Mouse (Mus musculus) intestine, embryonic 16.5 days (tissue): ENCODE data around the gene Rassf3. TPM values are rescaled to one million over a fixed set of nuclear protein-coding genes. Genes with fewer than 3 reads are reported as not detected.

ENCODE experiments used
- ATAC-seq: fragments of 200-750 bp; cut with Nextera tagmentation; 2 replicates; pipeline ENCODE4 v1.8.0; 2017; ENCODE audit warnings: moderate TSS enrichment, moderate library complexity
- H3K27ac ChIP-seq: fragments of 300-500 bp; sonication (generic); 2 replicates; pipeline ENCODE4 v1.5.1; 2014; ENCODE audit warnings: mild to moderate bottlenecking, low read length
- H3K27me3 ChIP-seq: fragments of 300-500 bp; sonication (generic); replicated peaks from 2 replicates; pipeline ENCODE4 v1.6.1; 2014; ENCODE audit warnings: low read length, control low read depth, mixed read lengths; ENCODE audit not compliant: control insufficient read depth, insufficient read depth
- H3K36me3 ChIP-seq: fragments of 300-500 bp; sonication (generic); 2 replicates; pipeline ENCODE4 v1.6.1; 2014; ENCODE audit warnings: low read length, control low read depth; ENCODE audit not compliant: control insufficient read depth, insufficient read depth
- H3K4me1 ChIP-seq: fragments of 300-500 bp; sonication (generic); 2 replicates; pipeline ENCODE4 v1.6.1; 2014; ENCODE audit warnings: low read length, control low read depth, mixed read lengths; ENCODE audit not compliant: control insufficient read depth, insufficient read depth
- H3K4me2 ChIP-seq: fragments of 300-500 bp; sonication (generic); 2 replicates; pipeline ENCODE4 v1.6.1; 2014; ENCODE audit warnings: low read depth, low read length, control low read depth
- H3K4me3 ChIP-seq: fragments of 300-500 bp; sonication (generic); 2 replicates; pipeline ENCODE4 v1.5.1; 2014; ENCODE audit warnings: mild to moderate bottlenecking, low read length
- H3K9ac ChIP-seq: fragments of 300-500 bp; sonication (generic); 2 replicates; pipeline ENCODE4 v1.6.1; 2014; ENCODE audit warnings: low read depth, low read length
- H3K9me3 ChIP-seq: fragments of 300-500 bp; sonication (generic); 2 replicates; pipeline ENCODE4 v1.6.1; 2016; ENCODE audit warnings: low read length, control low read depth; ENCODE audit not compliant: control insufficient read depth
- WGBS: fragments of 180-500 bp; shearing (Covaris S2); extraction: QIAGEN DNeasy Blood & Tissue Kit; methylation state at CpG from one replicate; pipeline ENCODE4 v1.1.7; 2014; 5-methylcytosine and 5-hydroxymethylcytosine counted together
- polyA plus RNA-seq: library from polyadenylated mRNA; unstranded; fragments of >200 nt; fragmentation: Nextera tagmentation; extraction: Ambion mirVana; gene quantifications from 2 replicates; pipeline ENCODE4 v1.2.1, GENCODE M21; 2015

Gene Rassf3
- polyA plus RNA-seq, 1 experiment from 2014 or later = 15.7 TPM

DNA sequence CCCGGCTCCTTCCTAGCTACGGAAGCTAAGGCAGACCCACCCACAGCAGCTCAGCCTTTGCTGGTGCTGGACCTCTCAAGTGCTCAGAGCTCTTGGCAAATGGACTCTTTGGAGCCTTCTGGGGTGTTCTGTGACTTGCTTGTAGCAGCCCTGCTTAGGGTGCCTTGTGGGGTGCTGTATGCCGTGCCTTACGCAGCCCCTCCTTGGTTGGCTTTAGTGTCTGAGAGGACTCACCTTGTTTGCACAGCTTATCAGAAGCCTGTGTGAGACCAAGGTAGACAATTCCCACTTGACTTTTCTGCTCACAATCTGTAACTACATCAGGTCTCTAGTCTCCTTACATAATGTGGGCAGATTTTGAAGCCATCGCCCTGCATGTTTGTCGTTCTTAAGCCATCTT, 90.5 kb downstream of the Rassf3 start:
- Histone ChIP-seq H3K27me3 (no peaks in the 10 kb centered on the region), H3K4me3 (no peak overlapping the region), H3K9me3 (no peaks in the 10 kb centered on the region), H3K27ac (peak overlapping the region; percentile 52; the same call in 1 of the 2 replicates), H3K9ac (no peak overlapping the region), H3K4me1 (peaks cover 14% of the 10 kb centered on the region), H3K36me3 (peaks cover 24% of the 10 kb centered on the region; the same call in 1 of the 2 replicates), H3K4me2 (no peak overlapping the region)
- ATAC-seq = peak; percentile 53
- 68% methylated on average over 6 of the region's 6 CpGs for WGBS

DNA sequence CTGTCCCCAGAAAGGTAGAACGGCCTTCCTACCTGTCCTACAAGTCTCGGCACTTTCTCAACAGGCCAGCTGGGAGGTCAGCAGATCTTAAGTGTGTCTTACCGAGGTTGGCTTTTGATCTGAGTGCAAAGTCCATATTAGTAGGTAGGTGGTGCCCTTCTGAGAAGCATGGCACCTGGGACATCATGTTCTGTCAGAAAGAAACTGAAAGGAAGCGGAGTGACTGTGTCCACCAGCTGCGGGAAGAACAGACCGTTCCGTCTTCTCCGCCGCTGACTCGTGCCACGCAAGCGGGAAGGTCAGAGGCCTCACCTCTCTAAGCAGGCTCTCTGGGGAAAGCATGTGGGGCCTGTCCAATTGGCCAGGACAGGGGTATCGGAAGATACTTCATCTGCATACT, 91.4 kb downstream of the Rassf3 start:
- Histone ChIP-seq H3K4me1 (peaks cover 14% of the 10 kb centered on the region), H3K9ac (no peak overlapping the region), H3K4me2 (no peak overlapping the region), H3K9me3 (no peaks in the 10 kb centered on the region), H3K36me3 (peaks cover 21% of the 10 kb centered on the region), H3K27me3 (no peaks in the 10 kb centered on the region), H3K27ac (peak overlapping the region; percentile 56), H3K4me3 (no peak overlapping the region)
- ATAC-seq = peak; percentile 72
- 80% methylated on average over 13 of the region's 13 CpGs for WGBS

DNA sequence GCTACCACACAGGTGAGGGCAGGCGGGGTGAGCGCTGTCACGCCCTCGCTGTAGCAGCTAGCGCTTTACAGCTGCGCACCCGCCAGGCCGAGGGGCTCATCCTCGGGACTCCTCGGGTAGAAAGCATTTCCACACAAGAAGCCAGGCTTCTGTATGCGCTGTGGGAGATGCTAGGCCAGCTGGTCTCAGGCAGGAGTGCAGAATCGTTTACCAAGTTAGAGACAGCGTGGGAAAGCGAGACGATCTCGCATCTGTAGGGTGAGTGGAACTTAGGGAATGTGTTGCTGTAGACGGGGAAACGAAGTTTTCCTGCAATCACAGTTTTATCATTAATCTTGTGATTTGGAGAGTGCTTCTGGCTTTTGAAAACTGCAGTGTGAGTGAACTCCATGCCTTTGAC, 94.9 kb downstream of the Rassf3 start:
- ATAC-seq = no peak
- Histone ChIP-seq H3K9me3 (no peaks in the 10 kb centered on the region), H3K4me1 (peaks cover 13% of the 10 kb centered on the region), H3K4me2 (no peak overlapping the region), H3K27ac (no peak overlapping the region), H3K36me3 (peaks cover 33% of the 10 kb centered on the region), H3K27me3 (no peaks in the 10 kb centered on the region), H3K4me3 (no peak overlapping the region), H3K9ac (no peak overlapping the region)
- WGBS = 78% methylated on average over 18 of the region's 18 CpGs

DNA sequence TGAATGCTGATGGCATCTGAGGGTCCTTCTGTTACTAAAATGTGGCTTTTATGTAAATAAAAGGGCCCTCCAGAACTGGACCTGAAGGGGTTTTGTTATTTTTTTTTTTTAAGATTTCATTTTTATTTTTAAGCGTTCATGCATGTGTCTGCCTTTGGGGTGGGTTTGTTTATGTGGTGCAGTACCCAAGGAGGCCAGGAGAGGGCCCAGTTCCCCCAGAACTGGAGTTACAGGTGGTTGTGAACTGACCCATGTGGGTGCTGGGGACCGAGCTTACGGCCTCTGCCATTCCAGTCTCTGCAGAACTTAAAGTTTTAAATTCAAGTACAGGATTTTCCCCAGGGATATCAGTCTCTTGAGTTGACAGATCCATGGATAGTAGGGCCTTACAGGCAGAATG, 96.8 kb downstream of the Rassf3 start:
- Histone ChIP-seq H3K9me3 (no peaks in the 10 kb centered on the region), H3K36me3 (peaks cover 33% of the 10 kb centered on the region), H3K27me3 (no peaks in the 10 kb centered on the region), H3K4me3 (no peak overlapping the region), H3K27ac (no peak overlapping the region), H3K4me1 (peaks cover 14% of the 10 kb centered on the region), H3K9ac (no peak overlapping the region), H3K4me2 (no peak overlapping the region)
- 94% methylated on average over 3 of the region's 3 CpGs for WGBS
- no peak for ATAC-seq

DNA sequence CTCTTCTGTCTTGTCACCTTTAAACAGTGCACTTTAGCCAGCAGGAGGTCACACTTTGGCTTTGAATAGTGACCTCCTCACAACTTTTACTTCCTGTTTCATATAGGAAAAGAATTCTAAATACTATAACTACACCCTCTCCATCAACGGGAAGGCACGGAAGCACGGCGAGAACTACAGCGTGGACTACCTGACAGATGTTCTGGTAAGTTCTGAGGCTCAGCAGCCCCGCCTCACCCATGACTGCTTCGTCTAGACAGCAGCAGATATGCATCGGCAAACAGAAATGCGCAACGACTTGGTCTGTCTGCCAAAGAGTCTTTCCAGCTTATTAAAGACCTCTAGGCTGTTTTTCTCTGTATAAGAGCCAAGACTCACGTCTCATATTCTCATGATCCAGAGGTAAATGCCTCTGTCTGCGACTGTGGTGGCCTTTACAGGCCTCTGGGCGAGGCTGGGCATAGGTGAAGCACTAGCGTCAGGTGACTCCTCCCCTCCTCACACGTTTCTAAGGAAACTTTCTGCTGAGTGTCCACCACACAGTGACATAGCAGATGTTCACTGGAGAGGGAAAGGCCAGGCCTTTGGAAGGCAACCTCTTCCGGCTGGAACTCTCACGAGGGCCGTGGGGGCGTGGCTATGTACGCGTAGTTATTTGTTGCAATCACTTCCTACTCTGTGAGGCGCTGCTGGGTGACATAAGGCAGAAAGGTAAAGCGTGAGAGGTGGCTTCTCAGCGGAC, 99.4 kb downstream of the Rassf3 start:
- peaks cover 31% of the 10 kb centered on the region for H3K36me3 ChIP-seq
- no peak overlapping the region for H3K9ac ChIP-seq
- ATAC-seq = peak; percentile 84
- no peak overlapping the region for H3K4me2 ChIP-seq
- 80% methylated on average over 24 of the region's 24 CpGs for WGBS
- no peak overlapping the region for H3K4me3 ChIP-seq
- H3K4me1 ChIP-seq = peaks cover 14% of the 10 kb centered on the region
- no peaks in the 10 kb centered on the region for H3K27me3 ChIP-seq
- no peaks in the 10 kb centered on the region for H3K9me3 ChIP-seq
- peak overlapping the region; percentile 76 for H3K27ac ChIP-seq

DNA sequence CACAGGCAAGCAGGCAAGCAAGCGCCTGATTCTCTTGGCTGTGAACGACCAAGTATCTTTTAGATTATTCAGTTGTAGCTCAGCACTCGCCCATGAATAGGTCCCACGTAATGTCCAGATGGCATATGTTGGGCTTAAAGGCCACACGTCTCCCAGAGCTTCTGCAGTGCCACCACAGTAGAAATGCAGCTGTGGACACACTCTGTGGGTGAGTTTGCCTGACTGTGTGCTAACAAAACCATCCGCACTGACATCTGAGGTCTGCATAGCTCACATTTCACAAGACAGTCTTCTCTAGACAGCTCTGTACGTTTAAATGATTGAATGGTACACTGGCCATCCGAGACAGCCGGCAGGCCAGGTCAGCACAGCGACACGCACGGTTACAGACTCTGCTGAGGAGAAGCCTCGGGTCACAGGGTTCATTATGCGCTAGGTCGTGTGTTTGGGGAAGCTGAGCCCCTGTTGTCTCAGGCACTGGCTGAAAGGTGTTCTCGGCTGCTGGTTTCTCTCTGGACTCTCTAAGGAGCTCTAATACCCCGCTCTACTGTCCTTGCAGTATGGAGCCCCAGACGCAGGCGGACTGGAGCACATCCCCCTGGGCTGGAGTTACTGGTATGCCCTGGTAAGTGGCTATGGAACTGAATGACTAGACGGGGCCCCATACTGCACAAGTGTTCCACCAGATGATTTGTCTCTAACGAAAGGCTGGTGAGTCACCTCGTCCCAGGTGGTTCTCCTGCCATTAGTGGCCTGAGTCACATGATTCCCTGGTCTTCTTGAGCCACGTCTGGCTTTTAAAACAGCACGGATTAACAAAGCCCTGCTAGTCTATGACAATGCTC, 100.3 kb downstream of the Rassf3 start:
- H3K36me3 ChIP-seq = peaks cover 28% of the 10 kb centered on the region

DNA sequence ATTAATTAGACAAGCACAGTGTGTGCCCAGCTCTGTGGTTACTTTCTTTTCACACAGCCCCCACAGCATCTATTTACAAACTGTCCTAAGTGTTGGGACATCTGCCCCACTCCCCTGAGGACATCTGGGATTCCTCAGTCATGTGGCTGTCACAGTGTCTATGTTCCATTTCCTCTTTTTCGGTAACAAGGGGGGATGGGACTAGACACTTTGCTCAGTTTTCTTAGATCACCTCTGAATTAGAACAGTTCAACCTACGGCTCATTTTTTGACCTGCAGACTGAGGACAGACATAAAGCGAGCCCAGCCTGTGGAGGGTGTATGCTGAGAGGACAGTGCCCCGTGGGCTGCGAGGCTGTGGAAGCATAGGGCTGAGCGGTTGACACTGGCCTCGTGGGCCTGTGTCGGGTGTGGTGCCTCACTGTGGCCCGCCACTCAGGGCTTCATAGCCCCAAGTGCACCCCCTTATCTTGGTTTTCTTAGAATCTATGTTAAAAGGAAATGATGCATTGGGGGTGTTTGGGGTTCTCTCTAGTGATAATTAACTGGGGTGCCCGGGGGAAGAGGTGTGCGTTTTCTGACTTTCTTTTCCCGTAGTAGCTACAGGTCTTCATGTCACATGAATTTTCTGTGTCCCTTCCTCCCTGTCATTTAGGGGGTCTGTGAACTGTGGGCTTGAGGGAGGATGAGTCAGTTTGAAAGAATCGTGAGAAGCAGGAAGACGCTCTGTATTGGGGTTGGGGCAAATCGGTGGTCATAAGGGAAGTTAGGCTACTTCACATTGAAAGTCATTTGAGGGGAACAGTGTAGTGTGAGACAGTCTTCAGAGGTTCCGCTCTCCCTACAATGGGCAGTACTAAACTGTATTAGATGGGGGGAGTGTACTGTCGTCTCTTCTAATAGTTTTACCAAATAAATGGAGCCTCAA, 101.2 kb downstream of the Rassf3 start:
- no peak for ATAC-seq
- H3K27ac ChIP-seq = no peak overlapping the region

More for the DNA sequence above, 100.3 kb downstream of the Rassf3 start:
- Histone ChIP-seq H3K4me3 (no peak overlapping the region), H3K4me1 (peaks cover 14% of the 10 kb centered on the region), H3K27ac (peak overlapping the region; percentile 76), H3K9ac (no peak overlapping the region), H3K27me3 (no peaks in the 10 kb centered on the region), H3K9me3 (no peaks in the 10 kb centered on the region), H3K4me2 (no peak overlapping the region)
- peak; percentile 23 for ATAC-seq
- WGBS = 76% methylated on average over 24 of the region's 24 CpGs

DNA sequence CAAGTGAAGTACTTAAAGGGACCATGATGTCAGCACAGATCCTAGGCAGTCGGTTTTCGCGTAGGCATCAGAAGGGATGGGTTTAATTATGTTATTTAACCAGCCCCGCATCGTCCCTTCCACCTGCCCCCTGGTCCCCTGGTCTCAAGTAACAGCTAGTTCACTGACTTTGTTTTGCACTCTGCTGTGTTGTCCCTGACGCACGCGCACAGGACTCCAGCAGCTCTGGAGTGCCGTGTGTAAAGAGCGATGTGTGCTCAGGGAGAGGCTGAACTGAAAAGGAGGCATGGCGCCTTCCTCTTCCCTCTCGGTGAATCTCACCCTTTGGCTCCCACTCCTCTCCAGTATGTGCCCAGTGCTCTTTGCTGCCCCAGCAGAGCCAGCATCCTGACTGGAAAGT, 102.1 kb downstream of the Rassf3 start:
- Histone ChIP-seq H3K27me3 (no peaks in the 10 kb centered on the region), H3K36me3 (peaks cover 25% of the 10 kb centered on the region)
- 84% methylated on average over 12 of the region's 12 CpGs for WGBS

More for the DNA sequence above, 101.2 kb downstream of the Rassf3 start:
- no peaks in the 10 kb centered on the region for H3K9me3 ChIP-seq
- H3K27me3 ChIP-seq = no peaks in the 10 kb centered on the region
- H3K4me1 ChIP-seq = peaks cover 14% of the 10 kb centered on the region
- H3K4me2 ChIP-seq = no peak overlapping the region
- no peak overlapping the region for H3K9ac ChIP-seq
- peaks cover 33% of the 10 kb centered on the region for H3K36me3 ChIP-seq
- no peak overlapping the region for H3K4me3 ChIP-seq
- 80% methylated on average over 17 of the region's 17 CpGs for WGBS

DNA sequence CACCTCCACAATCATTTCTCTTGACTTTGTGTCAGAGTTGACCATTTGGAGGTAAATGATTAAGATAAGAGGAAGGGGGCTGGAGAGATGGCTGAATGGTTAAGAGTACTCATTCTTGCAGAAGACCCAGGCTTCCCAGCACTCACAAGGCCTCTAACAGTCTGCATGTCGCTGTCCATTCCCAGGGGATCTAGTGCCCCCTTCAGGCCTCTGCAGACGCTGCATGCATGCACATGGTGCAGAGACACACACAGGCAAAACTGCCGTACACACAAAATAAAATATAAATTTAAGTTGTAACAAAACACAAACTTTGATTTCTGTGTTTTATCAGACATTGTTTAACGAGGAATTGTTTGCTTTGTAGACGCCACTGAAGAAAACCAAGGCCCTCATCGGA, 105.4 kb downstream of the Rassf3 start:
- H3K36me3 ChIP-seq = peaks cover 12% of the 10 kb centered on the region
- no peaks in the 10 kb centered on the region for H3K9me3 ChIP-seq
- H3K4me2 ChIP-seq = no peak overlapping the region
- H3K27ac ChIP-seq = no peak overlapping the region
- H3K27me3 ChIP-seq = no peaks in the 10 kb centered on the region
- H3K9ac ChIP-seq = no peak overlapping the region
- H3K4me3 ChIP-seq = no peak overlapping the region
- no peak for ATAC-seq
- WGBS = 94% methylated on average over 6 of the region's 6 CpGs
- H3K4me1 ChIP-seq = peaks cover 17% of the 10 kb centered on the region

More for the DNA sequence above, 102.1 kb downstream of the Rassf3 start:
- H3K9ac ChIP-seq = no peak overlapping the region
- H3K4me3 ChIP-seq = no peak overlapping the region
- no peak overlapping the region for H3K27ac ChIP-seq
- no peak for ATAC-seq
- H3K9me3 ChIP-seq = no peaks in the 10 kb centered on the region
- H3K4me1 ChIP-seq = peaks cover 14% of the 10 kb centered on the region
- no peak overlapping the region for H3K4me2 ChIP-seq
